Mouse (Mus musculus) limb, embryonic 13.5 days (tissue): ENCODE results near the gene Slc13a1. TPM values are rescaled to one million over a fixed set of nuclear protein-coding genes. Genes with fewer than 3 reads are reported as not detected.
A peak's percentile ranks its signal among the peaks of the same experiment; 100 is the strongest.
"Not testable (repeated sequence)": the region's sequence is repeated elsewhere in the genome, so short reads cannot be mapped to it uniquely, and the experiment has no call there.

Experiments
- ATAC-seq: fragments of 200-750 bp; cut with Nextera tagmentation; 2 replicates; pipeline ENCODE4 v1.8.0; 2017; ENCODE audit warnings: low read depth, moderate number of reproducible peaks, moderate TSS enrichment; ENCODE audit not compliant: low FRiP score
- H3K27ac ChIP-seq: fragments of 300-500 bp; sonication (generic); 2 replicates; pipeline ENCODE4 v1.5.1; 2015; ENCODE audit warnings: inconsistent platforms, mild to moderate bottlenecking, moderate library complexity
- H3K27me3 ChIP-seq: fragments of 300-500 bp; sonication (generic); 2 replicates; pipeline ENCODE4 v1.6.1; 2015; ENCODE audit warnings: mild to moderate bottlenecking, inconsistent platforms
- H3K36me3 ChIP-seq: fragments of 300-500 bp; sonication (generic); 2 replicates; pipeline ENCODE4 v1.6.1; 2015; ENCODE audit warnings: inconsistent platforms, mild to moderate bottlenecking, moderate library complexity
- H3K4me1 ChIP-seq: fragments of 300-500 bp; sonication (generic); 2 replicates; pipeline ENCODE4 v1.6.1; 2015; ENCODE audit warnings: inconsistent platforms
- H3K4me2 ChIP-seq: fragments of 300-500 bp; sonication (generic); replicated peaks from 2 replicates; pipeline ENCODE4 v1.6.1; 2015; ENCODE audit warnings: inconsistent platforms, mild to moderate bottlenecking, moderate library complexity
- H3K4me3 ChIP-seq: fragments of 300-500 bp; sonication (generic); 2 replicates; pipeline ENCODE4 v1.5.1; 2015; ENCODE audit warnings: moderate library complexity, mild to moderate bottlenecking, inconsistent platforms
- H3K9ac ChIP-seq: fragments of 300-500 bp; sonication (generic); 2 replicates; pipeline ENCODE4 v1.6.1; 2015; ENCODE audit warnings: mild to moderate bottlenecking, inconsistent platforms
- H3K9me3 ChIP-seq: fragments of 300-500 bp; sonication (generic); 2 replicates; pipeline ENCODE4 v1.6.1; 2016; ENCODE audit warnings: inconsistent platforms
- WGBS: fragments of 180-500 bp; shearing (Covaris S2); methylation state at CpG from one replicate; pipeline ENCODE4 v1.1.7; 2015; 5-methylcytosine and 5-hydroxymethylcytosine counted together
- polyA plus RNA-seq: library from polyadenylated mRNA; unstranded; fragments of >200 nt; fragmentation: Nextera tagmentation; extraction: Ambion mirVana; gene quantifications from 2 replicates; pipeline ENCODE4 v1.2.1, GENCODE M21; 2015

Gene Slc13a1
- polyA plus RNA-seq, result 0.09 TPM in 1 of 2 replicates, not detected in the other

- H3K4me2 ChIP-seq, result no peak within 1 kb of the TSS
- no peaks in the 10 kb centered on the region for H3K27me3 ChIP-seq
- H3K4me1 ChIP-seq, result no peaks in the 10 kb centered on the region
- 89% methylated on average over 5 of the region's 5 CpGs for WGBS
- H3K9me3 ChIP-seq, result no peaks in the 10 kb centered on the region
- no peak within 1 kb of the TSS for H3K27ac ChIP-seq
- no peak within 1 kb of the TSS for H3K9ac ChIP-seq
- H3K36me3 ChIP-seq, result no peaks in the 10 kb centered on the region
- no peak for ATAC-seq
- no peak within 1 kb of the TSS for H3K4me3 ChIP-seq
These were observed at the start of gene Slc13a1 for GRCm38 (mm10) chr6:24167734-24168327. Slc13a1 (minus strand) TSS chr6:24168092.

- Histone ChIP-seq H3K27me3 (no peaks in the 10 kb centered on the region), H3K9ac (no peak overlapping the region), H3K4me3 (no peak overlapping the region), H3K4me1 (no peaks in the 10 kb centered on the region), H3K4me2 (no peak overlapping the region), H3K36me3 (no peaks in the 10 kb centered on the region), H3K27ac (no peak overlapping the region), H3K9me3 (no peaks in the 10 kb centered on the region)
- WGBS, result 75% methylated on average over 3 of the region's 3 CpGs
- ATAC-seq, result no peak
These were observed 40.0 kb upstream of the Slc13a1 start for GRCm38 (mm10) chr6:24207866-24208265.

GRCm38 (mm10) chr6:24202226-24202625, 34.3 kb upstream of the Slc13a1 start:
- Histone ChIP-seq H3K27ac (no peak overlapping the region), H3K27me3 (no peaks in the 10 kb centered on the region), H3K4me2 (no peak overlapping the region), H3K36me3 (no peaks in the 10 kb centered on the region), H3K4me3 (no peak overlapping the region), H3K9me3 (no peaks in the 10 kb centered on the region), H3K4me1 (no peaks in the 10 kb centered on the region; the same call in 1 of the 2 replicates), H3K9ac (no peak overlapping the region)
- 89% methylated on average over 6 of the region's 6 CpGs for WGBS
- no peak for ATAC-seq

- no peaks in the 10 kb centered on the region for H3K9me3 ChIP-seq
- no peak for ATAC-seq
- 36% methylated on average over 12 of the region's 12 CpGs for WGBS
- peak overlapping the region; percentile 14; the same call in 1 of the 2 replicates for H3K4me2 ChIP-seq
- no peak overlapping the region for H3K4me3 ChIP-seq
- H3K4me1 ChIP-seq, result no peaks in the 10 kb centered on the region; the same call in 1 of the 2 replicates
- H3K27me3 ChIP-seq, result no peaks in the 10 kb centered on the region
- no peak overlapping the region for H3K9ac ChIP-seq
- H3K36me3 ChIP-seq, result no peaks in the 10 kb centered on the region
- H3K27ac ChIP-seq, result no peak overlapping the region
These were observed 33.0 kb upstream of the Slc13a1 start for GRCm38 (mm10) chr6:24200644-24201484.

GRCm38 (mm10) chr6:24197501-24198195, 29.8 kb upstream of the Slc13a1 start:
- H3K4me2 ChIP-seq, H3K4me1 ChIP-seq, H3K27me3 ChIP-seq, H3K9me3 ChIP-seq, H3K36me3 ChIP-seq, ATAC-seq, H3K27ac ChIP-seq, H3K9ac ChIP-seq, H3K4me3 ChIP-seq: not testable (repeated sequence)
- WGBS, result 78% methylated on average over 10 of the region's 10 CpGs

GRCm38 (mm10) chr6:24196406-24196805, 28.5 kb upstream of the Slc13a1 start:
- H3K4me3 ChIP-seq, H3K9ac ChIP-seq, H3K9me3 ChIP-seq, H3K27me3 ChIP-seq, H3K4me1 ChIP-seq, H3K4me2 ChIP-seq, H3K36me3 ChIP-seq, ATAC-seq, H3K27ac ChIP-seq: not testable (repeated sequence)
- WGBS, result 56% methylated on average over 5 of the region's 5 CpGs

GRCm38 (mm10) chr6:24183439-24183838, 15.5 kb upstream of the Slc13a1 start:
- ATAC-seq, result no peak
- no peak overlapping the region for H3K27ac ChIP-seq
- WGBS, result 83% methylated on average over 3 of the region's 3 CpGs

GRCm38 (mm10) chr6:24175393-24175792, 7.5 kb upstream of the Slc13a1 start:
- WGBS, result 82% methylated on average over 3 of the region's 3 CpGs
- H3K4me3 ChIP-seq, result no peak overlapping the region
- H3K4me1 ChIP-seq, result no peaks in the 10 kb centered on the region
- no peak for ATAC-seq
- no peak overlapping the region for H3K27ac ChIP-seq
- no peak overlapping the region for H3K9ac ChIP-seq
- no peaks in the 10 kb centered on the region for H3K9me3 ChIP-seq
- H3K4me2 ChIP-seq, result no peak overlapping the region
- no peaks in the 10 kb centered on the region for H3K36me3 ChIP-seq
- no peaks in the 10 kb centered on the region for H3K27me3 ChIP-seq

More at GRCm38 (mm10) chr6:24183439-24183838, 15.5 kb upstream of the Slc13a1 start:
- no peaks in the 10 kb centered on the region for H3K27me3 ChIP-seq
- no peak overlapping the region for H3K4me3 ChIP-seq
- no peak overlapping the region for H3K4me2 ChIP-seq
- H3K9me3 ChIP-seq, result no peaks in the 10 kb centered on the region
- H3K36me3 ChIP-seq, result no peaks in the 10 kb centered on the region
- no peaks in the 10 kb centered on the region for H3K4me1 ChIP-seq
- H3K9ac ChIP-seq, result no peak overlapping the region

- ATAC-seq, result no peak
- no peak overlapping the region for H3K4me3 ChIP-seq
- no peak overlapping the region for H3K4me2 ChIP-seq
- no peaks in the 10 kb centered on the region for H3K27me3 ChIP-seq
- no peak overlapping the region for H3K9ac ChIP-seq
- H3K4me1 ChIP-seq, result no peaks in the 10 kb centered on the region
- no peaks in the 10 kb centered on the region for H3K9me3 ChIP-seq
- H3K27ac ChIP-seq, result no peak overlapping the region
- no peaks in the 10 kb centered on the region for H3K36me3 ChIP-seq
These were observed 6.1 kb upstream of the Slc13a1 start for GRCm38 (mm10) chr6:24173951-24174350.

- no peak overlapping the region for H3K4me3 ChIP-seq
- H3K27me3 ChIP-seq, result no peaks in the 10 kb centered on the region
- H3K36me3 ChIP-seq, result no peaks in the 10 kb centered on the region
- no peaks in the 10 kb centered on the region for H3K9me3 ChIP-seq
- no peak overlapping the region for H3K4me2 ChIP-seq
- no peak overlapping the region for H3K27ac ChIP-seq
- H3K9ac ChIP-seq, result no peak overlapping the region
- no peak for ATAC-seq
- H3K4me1 ChIP-seq, result no peaks in the 10 kb centered on the region
- WGBS, result 63% methylated on average over 2 of the region's 2 CpGs
These were observed 4.8 kb upstream of the Slc13a1 start for GRCm38 (mm10) chr6:24172736-24173135.

GRCm38 (mm10) chr6:24166772-24167171, 1.1 kb downstream of the Slc13a1 start:
- no peaks in the 10 kb centered on the region for H3K4me1 ChIP-seq
- H3K36me3 ChIP-seq, result no peaks in the 10 kb centered on the region
- H3K4me3 ChIP-seq, result no peak overlapping the region
- WGBS, result 85% methylated on average over 6 of the region's 6 CpGs
- H3K4me2 ChIP-seq, result no peak overlapping the region
- H3K27me3 ChIP-seq, result no peaks in the 10 kb centered on the region
- no peak overlapping the region for H3K9ac ChIP-seq
- H3K27ac ChIP-seq, result no peak overlapping the region
- no peaks in the 10 kb centered on the region for H3K9me3 ChIP-seq
- ATAC-seq, result no peak

- H3K4me2 ChIP-seq, result no peak overlapping the region
- H3K9ac ChIP-seq, result no peak overlapping the region
- H3K36me3 ChIP-seq, result no peaks in the 10 kb centered on the region
- H3K4me1 ChIP-seq, result no peaks in the 10 kb centered on the region
- 64% methylated on average over 3 of the region's 3 CpGs for WGBS
- no peaks in the 10 kb centered on the region for H3K9me3 ChIP-seq
- no peak; the same call in 1 of the 2 replicates for ATAC-seq
- no peaks in the 10 kb centered on the region for H3K27me3 ChIP-seq
- no peak overlapping the region for H3K4me3 ChIP-seq
- H3K27ac ChIP-seq, result no peak overlapping the region
These were observed 2.6 kb downstream of the Slc13a1 start for GRCm38 (mm10) chr6:24165249-24165648.
